Mouse (Mus musculus) C2C12 (cell line): Measurements from ENCODE around the gene Cptp. TPM values are rescaled to one million over a fixed set of nuclear protein-coding genes. Genes with fewer than 3 reads are reported as not detected.

Source experiments
- H3K27me3 ChIP-seq: one replicate; pipeline ENCODE4 v1.6.1; 2011; ENCODE audit not compliant: control insufficient read depth, insufficient read depth, insufficient read length
- H3K36me3 ChIP-seq: one replicate; pipeline ENCODE4 v1.6.1; 2011; ENCODE audit not compliant: control insufficient read depth, insufficient read depth
- H3K4me3 ChIP-seq: one replicate; pipeline ENCODE4 v1.5.1; 2011; ENCODE audit warnings: mild to moderate bottlenecking, control low read depth; ENCODE audit not compliant: poor library complexity, insufficient read depth, severe bottlenecking
- H3K79me2 ChIP-seq: one replicate; pipeline ENCODE4 v1.6.1; 2011; ENCODE audit not compliant: control insufficient read depth, insufficient read depth
- H3K79me3 ChIP-seq: one replicate; pipeline ENCODE4 v1.6.1; 2011; ENCODE audit warnings: low read depth, control low read depth
- H3ac ChIP-seq: one replicate; pipeline ENCODE3; 2011; ENCODE audit warnings: low read depth; ENCODE audit not compliant: control insufficient read depth, insufficient read length
- CEBPB ChIP-seq: IDR thresholded peaks from one replicate; pipeline ENCODE4 v1.6.1; 2011; ENCODE audit warnings: low read depth, mild to moderate bottlenecking, control low read depth, moderate library complexity
- CTCF ChIP-seq: IDR thresholded peaks from one replicate; pipeline ENCODE4 v1.5.1; 2011; ENCODE audit not compliant: control insufficient read depth, insufficient read depth, insufficient read length
- FOSL1 ChIP-seq: IDR thresholded peaks from one replicate; pipeline ENCODE4 v1.8.0; 2011; ENCODE audit warnings: mild to moderate bottlenecking, low read length; ENCODE audit not compliant: poor library complexity, insufficient read depth, severe bottlenecking
- MAX ChIP-seq: IDR thresholded peaks from one replicate; pipeline ENCODE4 v1.6.1; 2011; ENCODE audit warnings: mild to moderate bottlenecking, control low read depth
- MYOD1 ChIP-seq: IDR thresholded peaks from one replicate; pipeline ENCODE4 v1.6.1; 2011; ENCODE audit warnings: low read depth; ENCODE audit not compliant: control insufficient read depth, insufficient read length
- MYOG ChIP-seq: IDR thresholded peaks from one replicate; pipeline ENCODE4 v1.6.1; 2011; ENCODE audit not compliant: control insufficient read depth, insufficient read length; ENCODE audit errors: extremely low read depth
- USF1 ChIP-seq: IDR thresholded peaks from one replicate; pipeline ENCODE4 v1.6.1; 2011; ENCODE audit warnings: low read depth, mild to moderate bottlenecking, control low read depth, moderate library complexity
- polyA plus RNA-seq: library from polyadenylated mRNA; unstranded; fragments of >200 nt; fragmentation: generic; extraction: Trizol; gene quantifications from one replicate; pipeline ENCODE4 v1.2.1, GENCODE M21; 2012; ENCODE audit warnings: missing spikeins

The Cptp gene
- polyA plus RNA-seq, 1 experiment, result 11.8 TPM

DNA sequence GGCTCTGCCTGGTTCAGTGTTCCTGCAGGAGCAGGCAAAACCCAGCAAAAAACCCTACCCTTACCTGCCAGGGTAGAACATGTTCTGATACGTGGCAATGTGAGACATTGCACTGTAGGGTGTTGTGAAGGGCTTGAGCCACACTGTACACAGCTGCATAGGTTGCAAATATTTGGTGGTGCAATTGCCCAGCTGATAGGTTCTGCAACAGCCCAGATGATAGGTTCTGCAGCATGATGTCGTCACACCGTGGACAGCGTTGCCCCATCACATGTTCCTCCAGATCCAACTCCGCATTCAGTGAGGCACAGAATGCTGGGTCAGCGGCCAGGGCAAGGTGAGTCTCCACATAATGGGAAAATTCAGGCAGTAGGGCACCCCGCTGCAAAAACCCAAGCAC is 7.5 kb downstream of the Cptp start:
- H3K36me3 ChIP-seq, result peaks cover 28% of the 10 kb centered on the region
- H3K27me3 ChIP-seq, result no peaks in the 10 kb centered on the region
- TF ChIP-seq MAX (no peak), MYOG (no peak), CTCF (no peak), MYOD1 (no peak), CEBPB (no peak), FOSL1 (no peak), USF1 (no peak)
- H3K79me2 ChIP-seq, result peaks cover 5% of the 10 kb centered on the region
- H3ac ChIP-seq, result no peak overlapping the region
- no peak overlapping the region for H3K4me3 ChIP-seq
- H3K79me3 ChIP-seq, result no peaks in the 10 kb centered on the region

- Histone ChIP-seq H3K79me2 (no peaks in the 10 kb centered on the region), H3K79me3 (no peaks in the 10 kb centered on the region), H3ac (no peak overlapping the region), H3K27me3 (no peaks in the 10 kb centered on the region), H3K36me3 (peaks cover 26% of the 10 kb centered on the region), H3K4me3 (no peak overlapping the region)
- TF ChIP-seq FOSL1, result no peak
- no peak for TF ChIP-seq CEBPB
- TF ChIP-seq MAX, result peak; percentile 52
These were observed 9.9 kb downstream of the Cptp start for GRCm38 (mm10) chr4:155859318-155859717.

GRCm38 (mm10) chr4:155856881-155857280 is 12.4 kb downstream of the Cptp start:
- Histone ChIP-seq H3ac (no peak overlapping the region), H3K4me3 (no peak overlapping the region), H3K36me3 (peaks cover 25% of the 10 kb centered on the region), H3K79me2 (peaks cover 22% of the 10 kb centered on the region), H3K79me3 (peaks cover 13% of the 10 kb centered on the region), H3K27me3 (no peaks in the 10 kb centered on the region)
- no peak for TF ChIP-seq CTCF
- TF ChIP-seq MYOD1, result no peak
- TF ChIP-seq USF1, result no peak
- TF ChIP-seq MAX, result no peak
- no peak for TF ChIP-seq CEBPB
- TF ChIP-seq MYOG, result no peak
- no peak for TF ChIP-seq FOSL1

DNA sequence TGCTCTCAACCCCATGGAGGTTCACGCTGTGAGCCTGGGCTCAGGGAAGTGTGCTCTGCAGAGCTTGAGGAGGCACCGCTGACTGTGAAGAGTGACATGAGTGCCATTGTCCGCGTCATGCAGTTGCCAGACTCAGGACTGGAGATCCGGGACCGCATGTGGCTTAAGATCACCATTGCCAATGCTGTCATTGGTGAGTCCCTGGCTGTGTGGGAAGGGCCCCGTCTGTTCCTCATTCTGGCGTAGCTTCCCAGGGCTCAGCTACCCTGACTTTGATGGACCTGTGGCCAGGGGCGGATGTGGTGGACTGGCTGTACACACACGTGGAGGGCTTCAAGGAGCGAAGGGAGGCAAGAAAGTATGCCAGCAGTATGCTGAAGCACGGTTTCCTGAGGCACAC is 13.2 kb downstream of the Cptp start:
- H3K36me3 ChIP-seq, result peaks cover 25% of the 10 kb centered on the region

GRCm38 (mm10) chr4:155854991-155855390 is 14.2 kb downstream of the Cptp start:
- Histone ChIP-seq H3ac (no peak overlapping the region), H3K36me3 (peaks cover 16% of the 10 kb centered on the region)

More for the DNA sequence above, 13.2 kb downstream of the Cptp start:
- Histone ChIP-seq H3K4me3 (no peak overlapping the region), H3ac (no peak overlapping the region), H3K79me3 (peaks cover 21% of the 10 kb centered on the region), H3K27me3 (no peaks in the 10 kb centered on the region), H3K79me2 (peaks cover 30% of the 10 kb centered on the region)
- TF ChIP-seq USF1 (no peak), MYOG (no peak), MAX (no peak)

DNA sequence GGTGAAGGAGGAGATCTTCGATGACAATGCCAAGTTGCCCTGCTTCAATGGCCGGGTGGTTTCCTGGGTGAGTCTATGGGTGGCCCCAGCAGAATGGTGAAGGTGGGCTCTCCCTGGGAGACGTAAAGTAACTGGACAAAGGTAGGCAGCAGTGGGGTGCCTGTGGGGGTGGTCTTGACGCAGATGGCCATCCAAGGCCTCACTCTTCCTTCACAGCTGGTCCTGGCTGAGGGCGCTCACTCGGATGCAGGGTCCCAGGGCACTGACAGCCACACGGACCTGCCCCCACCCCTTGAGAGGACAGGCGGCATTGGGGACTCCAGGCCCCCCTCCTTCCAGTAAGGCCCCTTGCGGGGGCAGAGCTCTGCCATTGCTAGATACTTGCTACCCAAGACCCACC is 15.8 kb downstream of the Cptp start:
- Histone ChIP-seq H3K36me3 (peaks cover 17% of the 10 kb centered on the region), H3K27me3 (no peaks in the 10 kb centered on the region), H3K79me3 (peaks cover 48% of the 10 kb centered on the region), H3ac (no peak overlapping the region), H3K79me2 (peaks cover 56% of the 10 kb centered on the region), H3K4me3 (no peak overlapping the region)
- no peak for TF ChIP-seq USF1
- no peak for TF ChIP-seq MYOG
- no peak for TF ChIP-seq CEBPB
- no peak for TF ChIP-seq FOSL1
- TF ChIP-seq MAX, result no peak
- no peak for TF ChIP-seq MYOD1
- no peak for TF ChIP-seq CTCF

More at GRCm38 (mm10) chr4:155854991-155855390, 14.2 kb downstream of the Cptp start:
- Histone ChIP-seq H3K4me3 (no peak overlapping the region), H3K27me3 (no peaks in the 10 kb centered on the region), H3K79me3 (peaks cover 32% of the 10 kb centered on the region), H3K79me2 (peaks cover 40% of the 10 kb centered on the region)
- no peak for TF ChIP-seq FOSL1
